Mouse (Mus musculus) gastrocnemius, postnatal 4 days (tissue): ENCODE results near the gene Tmem132d. TPM values are rescaled to one million over a fixed set of nuclear protein-coding genes. Genes with fewer than 3 reads are reported as not detected.
"Not testable (repeated sequence)": the region's sequence is repeated elsewhere in the genome, so short reads cannot be mapped to it uniquely, and the experiment has no call there.

Experiments
- DNase-seq, 2 experiments: peaks; one replicate each; pipeline ENCODE4 v3.0.0; 2021 to 2022; ENCODE audit warnings: low spot score in 2 of 2, mixed read lengths in 2 of 2
- total RNA-seq, 2 experiments: library from RNA; stranded (reverse); gene quantifications; 2 replicates each; pipeline ENCODE4 v1.2.3; 2021

Tmem132d gene
- total RNA-seq, 2 experiments from 2014 or later = 0.12 to 0.18 TPM

GRCm38 (mm10) chr5:128111664-128112063 lies 321.2 kb downstream of the Tmem132d start:
- no peak for DNase-seq

GRCm38 (mm10) chr5:128102556-128102955 lies 330.3 kb downstream of the Tmem132d start:
- no peak for DNase-seq

- DNase-seq = no peak
Measured at GRCm38 (mm10) chr5:128100331-128100730, 332.5 kb downstream of the Tmem132d start.

GRCm38 (mm10) chr5:128099439-128099838 lies 333.4 kb downstream of the Tmem132d start:
- no peak for DNase-seq

GRCm38 (mm10) chr5:128090578-128090977 lies 342.3 kb downstream of the Tmem132d start:
- DNase-seq = no peak

GRCm38 (mm10) chr5:128075456-128075855 lies 357.4 kb downstream of the Tmem132d start:
- no peak for DNase-seq

GRCm38 (mm10) chr5:128072616-128073015 lies 360.3 kb downstream of the Tmem132d start:
- no peak for DNase-seq

DNA sequence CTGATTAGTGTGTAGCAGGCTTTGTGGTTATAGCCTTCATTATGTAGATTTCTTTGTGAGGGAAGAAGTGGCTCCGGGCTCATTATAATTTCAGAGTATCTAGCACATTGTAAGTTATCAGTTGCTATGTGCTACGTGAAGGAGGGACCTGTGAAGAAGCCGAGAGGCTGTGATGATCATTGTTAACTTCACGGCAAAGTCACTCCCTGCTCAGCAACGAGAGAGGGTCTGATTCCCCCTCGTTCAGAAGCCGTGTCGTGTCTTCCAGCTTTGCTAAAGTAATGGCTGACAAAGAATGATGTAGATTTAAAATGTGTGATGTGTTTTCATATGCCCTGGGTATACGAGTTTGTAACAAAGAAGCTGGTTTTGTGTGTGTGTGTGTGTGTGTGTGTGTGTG lies 391.1 kb downstream of the Tmem132d start:
- DNase-seq = no peak

GRCm38 (mm10) chr5:128040036-128040435 lies 392.8 kb downstream of the Tmem132d start:
- no peak for DNase-seq

DNA sequence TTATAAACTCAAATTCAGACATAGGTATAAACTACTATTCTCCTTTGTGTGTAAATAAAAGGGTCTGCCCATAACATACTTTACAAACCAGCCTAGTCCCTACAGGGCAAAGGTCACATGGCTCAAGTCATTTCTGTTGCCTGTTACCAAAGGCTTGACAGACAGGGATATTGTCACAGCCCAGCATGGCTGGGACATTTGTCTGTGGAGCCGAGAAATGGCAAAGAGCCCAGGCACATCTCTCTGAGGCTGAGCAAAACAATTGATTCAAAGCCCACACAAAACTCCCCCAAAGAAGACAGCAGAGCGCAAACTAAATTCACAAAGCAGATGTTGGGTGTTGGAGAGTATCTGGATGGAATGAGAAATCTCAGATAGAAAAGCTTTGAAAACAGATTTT lies 405.8 kb downstream of the Tmem132d start:
- no peak for DNase-seq

DNA sequence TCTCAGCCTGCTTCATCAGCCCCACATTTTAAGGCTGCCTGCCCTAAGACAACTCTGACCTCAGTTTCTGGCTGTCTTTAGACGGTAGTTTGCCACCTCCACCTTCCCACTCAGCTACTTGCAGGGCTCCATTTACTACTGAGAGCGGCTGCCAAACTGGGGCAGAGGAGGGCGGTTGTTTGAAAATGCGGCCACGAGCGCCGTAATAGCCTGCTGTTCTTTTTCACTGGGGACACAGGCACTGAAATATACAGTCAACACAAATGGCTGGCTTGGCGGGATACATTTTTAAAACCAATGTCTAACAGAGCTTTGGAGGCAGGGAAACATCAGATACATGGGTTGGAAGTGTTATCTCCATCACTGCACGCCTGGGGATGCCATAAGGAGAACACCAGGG lies 428.2 kb downstream of the Tmem132d start:
- no peak for DNase-seq

GRCm38 (mm10) chr5:127996526-127997245 lies 436.2 kb downstream of the Tmem132d start:
- DNase-seq = no peak

DNA sequence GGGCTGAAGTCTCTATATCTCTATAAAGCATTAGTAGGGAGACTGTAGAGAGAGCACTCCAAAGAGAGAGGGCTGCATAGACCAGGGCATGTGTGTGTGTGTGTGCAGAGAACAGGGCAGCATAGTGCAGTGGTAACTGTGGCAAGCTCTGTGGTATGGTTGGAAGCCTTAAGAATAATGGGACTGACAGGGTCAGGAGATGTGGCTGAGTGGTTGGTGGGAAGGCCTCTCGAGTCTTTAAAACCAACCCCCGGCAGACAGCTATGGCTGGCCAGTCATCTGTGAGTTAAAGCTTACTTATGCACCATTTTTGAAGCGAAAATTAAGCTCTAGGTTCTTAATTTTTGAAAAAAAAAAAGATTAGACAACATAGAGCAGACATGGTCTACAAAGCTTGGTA lies 439.4 kb downstream of the Tmem132d start:
- no peak for DNase-seq

DNA sequence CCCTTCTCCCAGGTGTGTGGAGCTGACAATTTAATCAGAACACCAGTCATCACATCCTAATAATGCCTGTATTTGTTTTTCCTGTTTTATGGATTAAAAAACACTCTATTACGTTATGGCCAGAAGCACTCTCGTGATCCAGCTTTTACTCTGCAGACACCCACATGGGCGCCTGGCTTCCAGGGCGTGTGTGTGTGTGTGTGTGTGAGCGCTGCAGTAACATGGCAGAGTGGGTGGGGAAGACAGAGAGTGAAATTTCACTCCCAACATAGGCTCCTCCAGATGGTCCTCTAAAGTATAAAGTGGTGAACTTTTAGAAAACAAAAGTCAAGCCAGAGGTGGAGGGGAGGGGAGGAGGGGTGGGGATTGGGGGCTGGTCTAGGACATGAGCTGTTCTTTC lies 442.1 kb downstream of the Tmem132d start:
- no peak for DNase-seq

DNA sequence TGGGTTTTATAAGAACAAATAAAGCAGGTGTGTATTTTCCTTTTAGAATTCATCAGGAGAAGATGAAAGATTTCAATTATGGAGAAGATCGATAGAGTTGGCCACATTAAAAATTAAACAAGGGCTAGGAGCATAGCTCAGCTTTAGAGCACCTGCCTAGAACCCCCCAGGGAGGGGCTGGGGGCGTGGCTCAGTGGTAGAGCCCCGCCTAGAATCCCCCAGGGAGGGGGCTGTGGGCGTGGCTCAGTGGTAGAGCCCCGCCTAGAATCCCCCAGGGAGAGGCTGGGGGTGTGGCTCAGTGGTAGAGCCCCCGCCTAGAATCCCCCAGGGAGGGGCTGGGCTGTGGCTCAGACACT lies 452.9 kb downstream of the Tmem132d start:
- not testable (repeated sequence) for DNase-seq

DNA sequence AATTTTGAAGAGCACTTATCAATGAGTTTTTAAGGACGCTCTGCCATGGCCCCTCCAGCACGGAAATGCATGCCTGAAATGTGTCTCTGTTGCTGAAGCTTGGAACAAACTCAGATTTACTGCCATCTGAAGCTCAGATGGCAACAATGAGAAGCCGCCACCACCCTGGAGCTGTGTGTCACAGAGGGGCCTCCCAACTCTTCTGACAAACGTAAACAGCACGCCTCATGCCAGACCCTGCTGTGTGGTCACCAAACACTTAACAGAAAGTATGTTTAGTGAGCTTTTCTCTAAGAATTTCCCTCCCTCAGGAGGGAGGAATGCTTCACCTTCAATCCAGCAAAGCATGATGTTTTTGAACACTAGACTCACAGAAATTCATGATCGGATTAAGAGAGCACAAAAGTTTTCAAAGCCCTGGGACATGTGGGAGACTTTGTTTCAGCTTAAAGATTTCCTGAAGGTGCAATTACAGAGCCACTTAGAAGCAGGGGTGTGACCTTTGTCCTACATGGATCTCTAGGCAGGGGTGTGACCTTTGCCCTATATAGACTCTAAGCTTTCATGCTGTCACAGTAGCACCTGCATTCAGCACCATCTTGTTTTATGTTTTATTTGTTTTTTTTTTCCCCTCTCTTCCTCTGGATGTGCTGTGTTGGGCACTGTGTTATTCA lies 453.4 kb downstream of the Tmem132d start:
- DNase-seq = no peak

- DNase-seq = no peak
Measured at GRCm38 (mm10) chr5:127976661-127977060, 456.2 kb downstream of the Tmem132d start.

GRCm38 (mm10) chr5:127965700-127966099 lies 467.2 kb downstream of the Tmem132d start:
- DNase-seq = no peak

- DNase-seq = no peak
Measured at GRCm38 (mm10) chr5:127962656-127963055, 470.2 kb downstream of the Tmem132d start.

DNA sequence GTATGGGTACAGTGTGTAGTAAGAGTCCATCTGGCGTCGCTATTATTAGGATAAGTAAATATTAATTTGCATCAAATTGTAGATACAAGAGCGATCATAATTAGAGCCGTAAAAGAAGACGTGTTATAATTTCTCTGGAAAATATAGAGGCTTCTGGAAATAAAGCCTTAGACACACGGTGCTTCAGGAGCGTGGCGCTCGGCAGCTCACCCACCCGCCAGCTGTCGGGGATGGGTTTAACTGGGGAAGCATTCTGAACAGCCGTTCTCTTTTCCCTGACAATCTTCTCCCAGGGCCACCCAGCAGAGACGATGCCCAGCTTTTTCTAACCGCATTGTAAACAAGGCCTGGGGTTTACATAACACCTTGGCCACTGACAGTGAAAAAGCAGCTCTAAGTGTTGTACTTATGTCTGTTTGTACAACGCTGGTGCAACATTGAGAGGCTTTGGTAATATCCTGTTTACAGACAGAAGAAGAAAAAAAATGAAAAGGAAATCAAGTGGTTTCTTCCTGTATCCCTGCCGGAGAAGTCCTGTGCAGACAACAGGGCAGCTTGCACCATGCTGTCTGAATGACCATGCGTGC lies 476.3 kb downstream of the Tmem132d start:
- DNase-seq = no peak

DNA sequence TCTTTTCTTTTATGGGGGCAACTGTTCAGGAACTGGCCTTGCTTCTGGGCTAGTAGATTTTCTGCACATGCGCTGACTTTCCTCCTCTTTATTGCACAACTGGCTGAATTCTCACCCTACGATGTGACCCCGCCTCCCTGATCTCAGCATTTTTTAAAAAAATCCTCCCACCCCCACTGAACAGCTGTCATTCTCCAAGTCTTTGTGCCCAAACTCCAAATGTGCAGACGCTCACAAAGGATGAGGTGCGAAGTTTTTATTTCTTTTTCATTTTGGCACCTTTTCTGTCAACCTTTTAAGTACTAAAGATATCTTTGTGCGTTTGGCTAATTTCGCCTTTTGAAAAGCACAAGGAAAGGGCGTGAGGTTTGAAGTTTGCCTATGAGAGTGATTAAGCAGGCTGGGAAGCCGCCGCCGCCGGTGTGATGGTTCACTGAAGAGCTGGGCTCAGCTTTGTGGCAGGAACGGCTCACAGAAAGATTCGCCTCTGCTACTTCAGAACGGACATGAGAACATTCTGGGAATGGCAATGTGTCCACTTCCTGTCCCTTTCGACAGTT lies 478.6 kb downstream of the Tmem132d start:
- no peak for DNase-seq

DNA sequence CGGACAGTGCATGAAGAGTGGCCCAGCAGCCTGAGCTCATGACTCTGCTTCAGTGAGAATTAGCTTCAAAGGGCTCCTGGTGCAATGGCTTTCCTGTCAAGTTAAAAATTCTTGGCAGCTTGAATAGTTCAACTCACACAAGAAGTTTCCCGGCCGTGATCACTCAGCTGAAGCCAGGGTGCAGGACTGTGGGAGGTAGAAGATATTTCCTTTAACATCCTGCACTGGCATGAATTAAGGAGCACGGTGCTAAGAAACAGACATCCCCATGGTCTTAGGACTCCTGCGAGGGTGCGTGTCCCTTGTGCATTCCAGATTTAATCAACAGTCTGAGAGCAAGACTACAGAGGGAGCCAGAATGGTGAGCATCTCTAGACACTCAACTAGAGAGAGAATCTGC lies 480.1 kb downstream of the Tmem132d start:
- DNase-seq = no peak
